Mouse (Mus musculus): ENCODE measurements around the gene Mmp2.
"Not testable (repeated sequence)": the region's sequence is repeated elsewhere in the genome, so short reads cannot be mapped to it uniquely, and the experiment has no call there.

The Mmp2 gene

DNA sequence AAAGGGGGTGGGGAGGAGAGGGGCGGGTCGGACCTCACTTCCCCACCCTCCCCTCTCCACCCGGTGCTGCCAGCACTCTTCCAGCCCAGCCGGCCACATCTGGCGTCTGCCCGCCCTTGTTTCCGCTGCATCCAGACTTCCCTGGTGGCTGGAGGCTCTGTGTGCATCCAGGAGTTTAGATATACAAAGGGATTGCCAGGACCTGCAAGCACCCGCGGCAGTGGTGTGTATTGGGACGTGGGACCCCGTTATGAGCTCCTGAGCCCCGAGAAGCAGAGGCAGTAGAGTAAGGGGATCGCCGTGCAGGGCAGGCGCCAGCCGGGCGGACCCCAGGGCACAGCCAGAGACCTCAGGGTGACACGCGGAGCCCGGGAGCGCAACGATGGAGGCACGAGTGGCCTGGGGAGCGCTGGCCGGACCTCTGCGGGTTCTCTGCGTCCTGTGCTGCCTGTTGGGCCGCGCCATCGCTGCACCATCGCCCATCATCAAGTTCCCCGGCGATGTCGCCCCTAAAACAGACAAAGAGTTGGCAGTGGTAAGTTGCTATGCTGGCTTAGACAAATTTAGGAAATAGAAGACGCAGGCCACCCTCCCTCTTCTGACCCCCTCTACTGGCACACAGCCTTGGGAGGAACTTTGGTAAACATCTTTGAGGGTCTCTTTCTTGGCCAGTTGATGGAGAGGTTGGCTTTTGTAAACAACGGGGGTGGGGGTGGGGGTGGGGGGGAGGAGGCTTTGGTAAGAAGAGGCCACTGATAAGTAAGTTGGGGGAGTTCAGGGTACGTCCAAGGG is at the start of gene Mmp2:
TSS of gene Mmp2 (plus strand) at position 49 of the 792 bp plus-strand sequence.
- peak; percentile 84 for DNase-seq

DNA sequence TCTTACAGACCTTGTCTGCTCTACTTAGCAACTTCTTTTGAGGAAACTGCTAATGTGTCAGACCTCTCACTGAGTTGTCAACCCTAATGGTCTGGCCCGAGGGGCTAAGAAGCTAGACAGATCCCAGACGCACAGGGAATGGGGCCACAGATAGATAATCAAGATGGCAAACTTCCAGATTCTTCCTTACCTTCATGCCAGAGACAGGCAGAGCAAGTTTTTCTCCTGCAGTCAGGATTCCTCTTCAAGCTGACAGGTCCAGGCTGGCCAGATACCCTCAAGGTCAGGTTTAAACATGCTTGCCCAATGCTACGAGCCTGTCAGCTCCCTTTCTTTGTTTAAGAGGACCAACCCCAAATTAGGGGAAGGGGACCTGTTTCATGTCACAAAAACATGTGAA is 46.1 kb upstream of the Mmp2 start:
- DNase-seq, result no peak

DNA sequence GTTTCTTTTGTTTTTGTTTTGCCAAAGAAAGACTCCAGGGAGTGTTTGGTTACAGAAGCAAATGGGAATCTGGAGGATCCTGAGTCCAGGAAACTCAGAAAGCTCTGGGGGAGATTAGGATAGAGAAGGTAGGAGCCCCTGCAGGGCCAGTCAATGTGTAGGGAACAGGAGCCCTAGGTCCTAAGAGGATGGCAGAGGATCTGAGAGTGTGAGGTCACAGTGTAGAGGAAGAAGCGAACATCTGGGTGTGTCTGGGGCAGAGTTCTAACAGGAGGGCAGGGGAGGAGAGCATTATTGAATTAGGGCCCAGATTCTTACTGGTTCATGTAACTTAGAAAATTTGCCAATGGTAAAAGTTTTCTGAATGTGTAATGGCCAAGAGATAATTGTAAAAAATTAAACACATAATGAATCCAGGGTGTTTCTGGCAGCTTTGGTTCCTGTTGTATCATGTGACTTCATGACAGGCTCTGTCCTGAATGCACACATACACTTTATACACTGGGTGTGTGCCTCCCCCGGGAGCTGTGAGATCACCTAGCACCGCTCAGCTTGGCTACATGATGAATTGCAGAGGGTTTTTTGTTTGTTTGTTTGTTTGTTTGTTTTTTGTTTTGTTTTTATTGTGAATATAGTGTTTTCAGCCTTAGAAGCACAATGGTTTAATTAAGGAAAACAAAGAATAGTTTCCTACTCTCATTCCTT is 43.0 kb upstream of the Mmp2 start:
- DNase-seq, result no peak

DNA sequence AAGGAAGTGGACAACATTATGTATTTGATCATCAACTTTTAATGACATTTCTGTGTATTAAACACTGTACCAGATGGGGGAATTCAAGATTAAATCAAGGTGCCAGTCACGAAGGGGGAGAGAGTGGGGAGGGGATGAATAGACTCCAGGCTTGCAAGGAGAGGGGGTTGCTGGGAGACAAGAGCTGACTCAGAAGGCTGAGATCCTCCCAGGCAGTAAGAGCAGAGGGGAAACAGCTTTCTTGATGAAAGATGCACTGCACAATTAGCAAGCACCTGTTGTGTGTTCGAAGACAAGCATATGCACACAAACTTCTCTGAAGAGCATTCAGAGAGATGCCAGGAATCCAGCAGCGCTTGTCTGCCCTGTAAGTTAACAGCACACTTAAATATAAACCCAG is 36.3 kb upstream of the Mmp2 start:
- no peak for DNase-seq

DNA sequence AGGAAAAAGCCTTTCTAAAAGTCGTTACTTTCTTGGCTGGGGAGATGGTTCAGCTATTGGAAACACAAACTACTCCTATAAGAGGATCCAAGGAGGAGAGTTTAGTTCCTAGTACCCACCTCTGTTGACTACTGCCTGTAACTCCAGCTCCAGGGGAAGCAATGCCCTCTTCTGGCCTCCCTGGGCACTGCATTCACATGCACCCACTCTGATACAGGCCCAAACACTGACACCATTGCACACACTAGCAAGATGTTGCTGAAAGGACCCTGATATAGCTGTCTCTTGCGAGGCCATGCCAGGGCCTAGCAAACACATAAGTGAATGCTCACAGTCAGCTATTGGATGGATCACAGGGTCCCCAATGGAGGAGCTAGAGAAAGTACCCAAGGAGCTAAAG is 35.1 kb upstream of the Mmp2 start:
- DNase-seq, result not testable (repeated sequence)

DNA sequence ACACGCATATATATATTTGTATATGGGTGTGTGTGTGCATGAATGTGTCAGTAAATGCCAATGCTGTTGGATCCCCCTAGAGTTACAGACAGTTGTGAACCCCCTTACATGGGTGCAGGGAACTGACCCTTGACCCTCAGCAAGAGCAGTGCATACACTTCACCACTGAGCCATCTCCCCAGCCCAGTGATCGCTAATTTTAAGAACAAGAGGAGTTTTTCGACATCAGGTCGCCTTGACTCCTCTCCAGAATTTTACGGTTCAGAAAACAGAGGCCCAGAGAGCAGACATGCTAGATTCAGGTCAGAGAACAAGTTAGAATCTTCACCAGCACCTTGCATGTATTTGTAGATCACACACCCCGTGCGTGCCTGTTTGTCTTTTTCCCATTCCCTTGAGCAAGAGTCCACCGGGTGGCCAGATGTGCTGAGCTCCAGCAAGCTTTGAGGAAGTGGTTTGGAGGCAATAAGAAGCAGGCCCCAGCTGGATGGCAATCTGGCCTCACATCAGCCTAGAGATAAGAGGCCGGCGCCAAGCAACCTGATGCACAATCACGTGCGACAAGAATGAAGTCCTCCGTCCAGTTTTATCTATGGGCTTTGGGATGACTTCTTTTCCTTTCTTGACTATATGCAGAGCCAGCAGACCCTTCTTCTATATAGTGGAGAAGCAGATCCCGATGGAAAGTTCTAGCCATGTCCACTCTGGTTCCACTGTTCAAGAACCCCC is 33.1 kb upstream of the Mmp2 start:
- no peak for DNase-seq

DNA sequence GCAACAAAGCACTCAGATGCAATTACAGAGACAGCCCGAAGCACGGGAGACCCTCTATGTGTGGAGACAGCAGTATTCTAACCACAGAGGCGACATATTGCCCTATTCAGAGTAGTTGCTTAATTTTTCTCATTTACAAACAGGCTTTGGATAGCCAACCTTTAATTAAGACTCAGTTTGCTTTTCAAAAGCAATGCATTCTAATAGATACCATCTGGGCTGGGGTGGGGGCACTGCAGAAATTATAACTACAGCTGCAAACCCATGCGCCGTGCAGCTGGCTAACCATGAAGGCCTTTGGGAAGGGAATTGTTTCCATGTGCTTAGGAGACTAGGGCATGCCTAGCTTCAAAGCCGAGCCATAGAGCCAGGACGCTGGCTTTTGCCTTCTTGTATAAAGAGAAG is 29.6 kb upstream of the Mmp2 start:
- DNase-seq, result no peak

DNA sequence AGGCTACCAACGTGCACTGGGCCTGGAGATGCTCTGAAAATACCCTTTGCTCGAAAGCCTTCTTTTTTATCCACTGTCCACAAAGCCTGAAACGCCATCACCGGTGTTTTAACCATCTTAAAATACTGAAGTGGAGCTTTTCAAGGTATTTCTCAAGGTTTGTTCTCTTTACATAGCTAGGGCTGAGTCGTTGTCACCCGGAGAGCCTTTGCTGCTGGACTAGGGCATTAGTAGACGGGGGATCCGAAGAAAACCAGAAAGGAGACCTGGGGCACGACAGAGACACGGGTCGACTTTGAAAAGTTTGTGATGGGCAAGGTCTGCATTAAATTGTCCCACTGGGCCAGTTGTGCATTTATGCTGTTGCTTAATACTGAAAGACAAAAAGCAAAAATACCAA is 27.7 kb upstream of the Mmp2 start:
- DNase-seq, result no peak

DNA sequence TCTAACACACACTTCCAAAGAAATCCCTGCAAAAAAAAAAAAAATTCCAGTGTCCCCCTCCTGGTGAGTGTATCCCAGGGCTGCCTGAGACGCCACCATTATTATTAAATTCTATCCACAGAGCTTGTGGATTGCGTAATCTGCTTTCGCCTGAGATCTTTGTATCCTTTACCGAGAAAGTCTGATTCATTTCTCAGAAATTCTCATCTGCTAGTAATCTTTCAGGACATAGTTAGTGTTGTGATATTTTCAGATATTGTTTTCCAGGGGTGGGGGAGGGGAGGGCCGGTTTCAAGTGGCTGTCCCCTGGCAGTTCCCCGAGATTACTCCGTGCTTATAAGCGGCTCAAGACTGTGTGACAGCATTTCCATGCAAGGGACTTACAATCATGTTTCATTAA is 25.9 kb upstream of the Mmp2 start:
- DNase-seq, result no peak

DNA sequence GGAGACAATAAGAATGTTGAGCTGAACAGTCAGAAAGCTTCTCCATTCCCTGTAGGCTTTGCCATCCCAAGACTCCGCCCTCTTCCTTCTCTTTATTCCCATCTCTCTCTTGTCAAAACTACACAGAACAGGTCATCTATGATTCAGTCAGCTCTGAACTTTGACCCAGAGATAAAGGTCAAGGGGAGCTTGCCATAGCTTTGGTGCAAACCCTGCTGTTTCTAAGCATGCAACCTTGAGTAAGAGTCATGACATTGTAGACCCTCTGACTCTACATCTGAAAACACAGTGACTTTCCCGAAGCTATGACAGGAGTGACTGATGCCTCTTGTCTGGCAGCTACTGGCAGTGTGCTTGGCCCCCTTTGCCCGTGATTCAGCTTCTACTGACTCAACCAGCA is 24.5 kb upstream of the Mmp2 start:
- no peak for DNase-seq

DNA sequence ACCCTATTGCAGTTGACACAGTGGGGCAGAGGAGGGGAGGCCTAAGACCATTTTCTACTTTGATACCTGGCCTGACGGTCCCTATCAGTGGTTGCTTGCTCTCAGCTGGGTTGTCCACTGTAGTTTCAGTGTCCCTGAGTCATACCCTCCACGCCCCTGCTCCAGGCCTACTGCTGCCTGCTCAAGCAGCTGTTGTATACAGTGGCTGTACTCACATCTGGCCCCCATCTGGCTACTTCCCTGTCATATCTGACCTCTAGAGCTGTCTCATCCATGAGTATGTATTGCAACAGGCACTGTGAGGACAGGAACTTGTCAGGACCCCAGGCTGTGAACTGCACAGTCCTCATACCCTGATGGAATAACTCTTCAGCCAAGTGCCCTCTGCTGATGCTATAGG is 14.3 kb upstream of the Mmp2 start:
- DNase-seq, result no peak

DNA sequence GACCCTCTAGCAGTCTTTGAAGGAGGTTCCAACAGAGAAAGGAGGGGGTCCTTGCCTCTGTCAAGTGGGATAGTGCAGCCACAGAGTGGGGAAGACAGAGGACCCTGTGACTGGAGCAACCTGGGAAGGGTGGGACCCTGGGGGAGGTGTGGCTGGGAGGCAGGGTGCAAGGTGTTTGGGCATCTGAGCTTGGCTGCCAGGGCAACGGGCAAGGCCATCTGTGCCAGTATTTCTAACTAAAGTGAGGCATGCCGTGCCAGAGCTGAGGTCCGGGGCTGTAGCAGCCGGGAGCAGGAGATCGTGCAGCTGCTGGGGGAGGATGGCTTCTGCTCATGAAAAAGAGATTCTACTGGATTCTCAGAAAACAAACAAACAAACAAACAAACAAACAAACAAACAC is 11.4 kb upstream of the Mmp2 start:
- DNase-seq, result no peak

DNA sequence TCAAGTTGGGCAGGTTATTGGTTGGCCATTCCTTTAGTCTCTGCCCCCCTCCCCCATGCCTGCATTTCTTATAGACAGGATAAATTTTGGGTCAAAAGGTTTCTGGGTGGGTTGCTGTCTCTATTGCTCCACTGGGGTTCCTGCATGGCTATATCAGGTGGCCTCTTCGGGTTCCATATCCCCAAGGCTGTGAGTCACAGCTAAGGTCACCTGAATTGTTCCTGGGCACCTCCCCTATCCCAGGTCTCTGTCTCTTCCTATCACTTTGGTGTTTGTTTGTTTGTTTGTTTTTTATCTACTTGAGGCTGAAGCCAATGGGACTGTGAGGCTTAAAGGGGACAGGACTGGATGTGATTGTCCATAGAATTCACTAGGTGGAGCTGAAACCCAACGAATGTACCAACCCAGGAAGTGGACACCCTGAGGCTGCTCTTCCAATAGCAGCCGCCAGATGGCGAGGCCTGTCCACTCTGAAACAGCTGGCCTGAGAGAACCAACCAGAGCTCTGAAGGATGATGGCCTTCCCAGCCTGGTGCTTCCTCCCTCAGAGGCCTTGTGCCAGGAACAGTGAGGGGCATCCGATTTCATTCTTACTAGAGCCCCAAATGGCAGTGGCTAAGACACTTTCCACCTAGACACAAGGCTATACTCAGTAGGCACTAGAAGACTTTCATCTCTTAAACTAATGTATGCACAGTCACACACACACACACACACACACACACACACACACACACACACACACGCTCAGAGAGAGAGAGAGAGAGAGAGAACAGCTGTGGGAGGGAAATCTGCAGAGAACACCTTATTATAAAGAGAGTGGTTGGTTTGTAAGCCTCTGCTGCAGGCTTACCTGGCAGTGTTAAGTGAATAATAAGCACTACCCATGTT is 8.9 kb upstream of the Mmp2 start:
- peak; percentile 94 for DNase-seq

DNA sequence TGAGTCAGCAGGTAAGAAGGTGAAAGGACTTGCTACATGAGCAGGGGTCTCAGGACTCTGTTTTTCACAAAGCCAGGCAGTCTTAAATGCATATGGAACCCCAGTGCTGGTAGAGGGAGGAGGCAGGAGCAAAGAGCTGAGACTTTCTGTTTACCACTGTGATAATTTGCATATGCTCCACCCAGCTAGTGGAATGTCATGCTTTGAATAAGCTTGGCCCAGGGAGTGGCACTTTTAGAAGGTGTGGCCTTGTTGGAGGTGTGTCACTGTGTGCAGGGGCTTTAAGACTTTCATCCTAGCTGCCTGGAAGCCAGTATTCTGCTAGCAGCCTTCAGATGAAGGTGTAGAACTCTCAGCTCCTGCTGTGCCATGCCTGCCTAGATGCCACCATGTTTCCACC is 5.9 kb upstream of the Mmp2 start:
- no peak for DNase-seq

DNA sequence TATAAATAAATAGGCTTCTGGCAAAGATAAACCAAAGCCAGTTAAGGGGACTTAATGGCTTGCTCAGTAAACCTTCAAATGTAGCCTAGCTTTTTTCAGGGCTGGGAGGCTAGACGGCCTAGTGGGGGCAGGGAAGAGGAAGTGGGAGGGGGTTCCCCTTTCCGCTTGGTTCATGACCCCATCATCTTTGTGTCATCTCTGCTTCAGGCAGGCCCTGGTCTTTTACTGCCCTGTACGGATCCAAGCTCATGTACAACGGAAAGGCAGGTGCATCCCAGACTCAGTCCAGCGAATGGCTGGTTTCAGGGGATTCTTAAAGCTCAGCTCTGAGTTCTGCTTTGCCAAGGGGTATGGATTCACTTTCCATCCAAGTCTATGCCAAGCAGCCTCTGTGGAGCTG is 4.7 kb upstream of the Mmp2 start:
- no peak for DNase-seq

DNA sequence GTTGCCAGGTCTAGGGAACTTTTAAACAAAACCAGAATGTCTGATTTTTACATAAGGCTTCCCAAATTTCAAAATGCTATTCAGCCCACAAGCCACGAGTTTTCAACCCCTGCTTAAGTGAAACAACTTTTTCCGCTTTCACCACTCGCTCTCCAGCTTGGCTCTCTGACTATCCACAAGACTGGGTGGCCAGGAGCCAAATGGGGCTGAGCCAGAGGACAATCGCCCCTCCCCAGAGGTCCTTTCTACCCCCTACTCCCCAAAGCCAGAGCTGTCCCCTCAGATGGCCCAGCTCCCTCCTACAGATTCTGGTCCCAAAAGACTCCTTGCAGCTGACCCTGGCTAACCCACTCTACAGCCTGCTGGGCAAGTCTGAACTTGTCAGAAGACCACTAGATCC is 1.1 kb upstream of the Mmp2 start:
- DNase-seq, result peak; percentile 69

DNA sequence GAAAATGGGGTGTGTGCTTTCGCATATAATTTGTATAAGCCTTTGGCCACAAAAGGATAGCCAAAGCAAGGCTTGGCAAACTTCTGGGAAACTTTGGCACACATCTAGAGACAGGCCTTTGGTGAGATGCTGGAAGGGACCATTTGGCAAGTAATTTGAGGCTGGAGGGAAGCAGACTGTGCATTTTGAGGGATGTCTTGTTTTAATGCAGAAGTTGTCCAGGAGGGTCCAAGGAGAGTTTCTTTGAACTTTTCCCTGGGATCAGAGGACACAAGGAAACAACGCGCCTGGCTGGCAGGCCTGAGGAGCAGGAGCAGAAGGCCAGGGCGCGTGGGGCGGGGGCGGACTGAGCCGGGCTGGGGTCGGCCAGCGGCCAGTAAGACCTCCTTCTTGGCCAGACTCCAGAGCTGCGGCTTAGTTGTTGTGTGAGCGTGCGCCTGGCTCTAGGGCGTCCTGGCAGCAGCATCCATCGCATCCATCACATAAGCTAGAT is 1.2 kb downstream of the Mmp2 start:
- peak; percentile 85 for DNase-seq

DNA sequence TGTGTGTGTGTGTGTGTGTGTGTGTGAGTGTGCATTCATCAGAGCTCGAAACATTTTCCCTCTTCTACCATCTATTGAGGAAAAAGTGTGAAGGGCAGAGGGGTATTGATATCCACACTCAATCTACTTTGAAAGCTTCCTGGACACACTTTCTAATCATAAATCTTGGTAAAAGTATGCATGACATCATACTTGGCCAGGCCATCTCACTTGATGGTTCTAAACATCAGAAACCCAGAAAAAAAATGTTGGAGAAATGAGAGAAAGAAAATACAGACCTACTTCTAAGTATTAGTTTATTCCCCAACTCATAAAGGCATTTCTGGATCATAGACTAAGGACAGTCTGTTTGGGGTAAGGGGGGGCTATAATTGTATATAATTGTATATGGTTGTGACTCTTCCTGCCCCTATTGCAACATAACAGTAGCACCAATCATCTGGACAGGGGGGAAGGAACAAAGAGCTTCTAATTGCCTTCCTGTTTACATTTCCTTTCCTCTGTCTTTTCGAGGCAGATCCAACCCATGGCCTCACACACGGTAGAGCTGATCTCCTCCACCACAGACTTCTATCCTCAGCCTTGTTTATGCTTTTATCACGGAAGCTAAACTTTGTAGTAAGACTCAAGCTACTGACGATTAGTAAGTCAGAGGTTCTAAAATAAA is 7.1 kb downstream of the Mmp2 start:
- DNase-seq, result no peak

DNA sequence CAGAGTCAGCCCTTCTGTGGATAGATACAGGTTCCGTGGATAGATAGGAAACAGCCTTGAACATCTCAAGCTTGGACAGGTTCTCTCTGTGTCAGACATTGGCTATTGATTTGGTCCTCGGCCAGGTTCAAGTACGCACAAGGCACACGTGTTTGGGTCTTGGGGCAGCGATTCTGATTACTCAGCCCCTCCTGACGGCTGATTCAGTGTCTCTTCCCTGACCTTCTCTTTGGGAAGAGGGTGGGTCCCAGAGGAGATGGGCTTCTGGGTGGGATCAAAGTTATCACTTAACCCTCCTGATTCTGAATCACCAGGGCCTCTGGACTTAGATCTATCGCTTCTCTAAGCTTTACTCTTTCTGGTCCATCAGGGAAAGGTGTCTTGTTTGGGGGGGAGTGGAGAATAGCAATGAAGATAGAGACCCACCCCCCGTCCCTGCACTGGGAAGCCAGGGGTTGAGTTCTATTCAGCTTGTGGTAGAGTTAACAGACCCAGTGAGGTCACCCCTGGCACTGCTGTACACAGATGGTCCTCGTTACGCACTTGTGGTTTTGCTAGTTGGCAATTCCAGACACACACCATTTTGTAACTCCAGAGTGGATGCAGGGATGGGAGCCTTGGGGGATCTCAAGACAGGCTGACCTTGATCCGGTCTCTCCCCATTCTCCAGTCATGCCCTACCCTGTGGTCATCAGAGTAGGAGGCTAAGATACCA is 7.9 kb downstream of the Mmp2 start:
- DNase-seq, result no peak

DNA sequence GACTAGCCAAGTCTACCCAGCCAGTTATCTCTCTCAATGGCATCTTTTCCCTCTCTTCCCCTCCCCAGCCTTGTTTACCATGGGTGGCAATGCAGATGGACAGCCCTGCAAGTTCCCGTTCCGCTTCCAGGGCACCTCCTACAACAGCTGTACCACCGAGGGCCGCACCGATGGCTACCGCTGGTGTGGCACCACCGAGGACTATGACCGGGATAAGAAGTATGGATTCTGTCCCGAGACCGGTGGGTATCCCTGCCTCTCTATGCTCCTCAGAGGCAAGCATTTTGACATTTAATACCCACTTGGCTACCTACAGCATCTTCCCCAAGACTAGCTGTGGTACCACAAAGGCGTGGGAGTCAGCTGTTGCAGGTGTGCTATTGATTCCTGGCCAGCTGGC is 8.8 kb downstream of the Mmp2 start:
- DNase-seq, result no peak

DNA sequence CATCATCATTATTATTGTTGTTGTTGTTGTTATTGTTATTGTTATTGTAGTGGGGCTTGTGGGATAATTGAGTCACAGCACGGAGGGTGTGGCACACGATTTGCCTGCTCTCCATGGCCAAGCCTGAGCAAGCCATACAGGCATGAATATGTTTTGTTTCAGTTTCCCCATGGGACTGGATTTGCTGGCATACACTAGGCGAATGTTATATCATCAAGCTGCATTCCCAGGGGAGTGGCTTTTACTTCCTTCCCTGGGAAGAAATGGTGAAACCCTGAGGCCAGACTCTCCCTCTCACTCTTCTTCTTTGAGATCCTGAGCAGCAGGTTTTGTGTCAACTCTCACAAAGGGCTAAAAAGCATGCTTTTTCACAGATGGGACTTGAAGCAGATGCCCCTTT is 11.5 kb downstream of the Mmp2 start:
- no peak for DNase-seq

Data from kidney, postnatal 10 days (tissue).